Mouse (Mus musculus): Measurements from ENCODE around the gene Fgfr2.

Gene Fgfr2

DNA sequence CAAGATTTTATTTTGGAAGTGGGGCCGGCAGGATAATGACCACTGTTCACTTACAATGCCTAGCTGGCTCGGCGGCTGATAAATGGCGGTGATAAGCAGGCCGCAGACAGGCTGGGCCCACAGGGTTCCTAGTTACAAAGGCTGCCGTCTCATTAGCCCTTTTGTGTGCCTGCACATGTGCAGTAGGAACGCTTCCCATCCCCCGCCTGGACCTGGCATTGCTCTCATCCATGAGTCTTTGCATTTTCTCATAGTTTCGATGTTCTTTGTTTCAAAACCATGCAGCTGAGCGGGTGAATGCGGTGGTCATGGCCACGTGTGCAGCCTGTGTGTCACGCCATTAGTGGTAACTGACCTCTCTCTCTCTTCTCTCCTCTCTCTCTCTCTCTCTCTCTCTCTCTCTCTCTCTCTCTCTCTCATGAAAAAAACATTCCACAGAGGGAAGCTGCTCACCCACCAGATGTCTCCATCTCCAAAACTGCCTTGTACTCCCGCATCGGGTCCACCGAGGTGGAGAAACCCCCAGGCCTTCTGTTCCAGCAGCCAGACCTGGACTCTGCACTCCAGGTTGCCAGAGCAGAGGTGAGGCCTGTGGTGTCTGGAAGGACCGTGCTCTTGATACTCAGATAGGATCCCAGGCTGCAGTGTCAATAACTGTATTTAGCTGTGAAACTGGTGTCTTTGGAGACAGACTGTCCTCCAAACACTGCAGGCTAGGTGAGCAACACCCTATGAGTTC is 2372.2 kb downstream of the Fgfr2 start:
- CTCF ChIA-PET: no interaction called here

DNA sequence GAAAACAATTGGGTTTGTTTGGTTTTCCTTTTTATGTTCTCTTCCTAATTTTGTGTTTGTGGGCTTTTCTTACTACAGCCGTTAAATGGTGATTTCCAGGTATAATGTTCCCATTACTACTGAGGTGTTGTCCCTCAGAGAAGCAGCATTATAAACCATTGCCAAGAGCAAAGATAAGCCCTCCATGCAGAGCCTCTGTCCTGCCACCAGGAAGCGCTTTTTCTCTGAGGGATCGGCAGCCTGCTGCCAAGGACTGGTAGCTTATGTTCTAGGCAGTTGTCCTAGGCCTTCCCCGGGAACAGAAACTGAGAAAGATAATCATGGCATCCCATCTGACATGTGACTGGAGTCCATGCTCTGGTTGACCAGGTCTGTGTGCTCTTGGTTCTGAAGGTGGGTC is 2374.0 kb downstream of the Fgfr2 start:
- CTCF ChIA-PET: no interaction called here

DNA sequence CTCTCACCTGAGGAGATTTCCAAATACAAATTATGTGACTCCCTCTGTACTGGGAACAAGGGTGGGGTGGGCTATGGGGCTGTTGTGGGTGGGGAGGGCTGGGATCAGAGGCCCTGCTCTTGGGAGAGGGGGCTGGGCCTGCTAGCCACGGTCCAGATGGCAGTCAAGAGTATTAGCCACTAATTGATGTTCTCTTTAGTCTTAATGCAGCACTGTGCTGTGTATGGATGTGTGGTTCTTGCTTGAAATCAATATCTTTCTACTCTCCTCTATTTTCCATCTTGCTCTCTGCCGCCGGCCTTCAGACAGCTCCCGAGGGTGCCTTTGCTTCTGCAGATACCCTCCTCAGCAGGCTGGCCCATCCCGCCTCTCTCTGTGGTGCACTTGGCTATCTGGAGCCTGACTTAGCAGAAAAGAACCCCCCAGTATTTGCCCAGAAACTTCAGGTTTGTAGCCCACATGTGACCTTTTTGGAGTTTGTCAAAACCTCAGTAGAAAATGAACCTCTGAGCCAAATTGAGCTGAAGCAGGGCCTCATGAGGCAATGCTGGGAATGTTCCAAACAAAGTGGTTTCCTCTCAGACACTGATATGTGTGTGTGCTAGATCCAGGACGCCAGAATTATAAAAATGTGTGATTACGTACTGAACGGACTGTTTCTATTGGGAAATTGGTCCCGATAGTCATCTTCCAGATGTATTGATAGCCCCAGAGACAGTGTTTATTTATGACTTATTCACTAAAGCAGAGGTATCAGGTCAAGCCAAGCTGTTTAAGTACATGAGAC is 2379.7 kb downstream of the Fgfr2 start:
- CTCF ChIA-PET: no interaction called here

DNA sequence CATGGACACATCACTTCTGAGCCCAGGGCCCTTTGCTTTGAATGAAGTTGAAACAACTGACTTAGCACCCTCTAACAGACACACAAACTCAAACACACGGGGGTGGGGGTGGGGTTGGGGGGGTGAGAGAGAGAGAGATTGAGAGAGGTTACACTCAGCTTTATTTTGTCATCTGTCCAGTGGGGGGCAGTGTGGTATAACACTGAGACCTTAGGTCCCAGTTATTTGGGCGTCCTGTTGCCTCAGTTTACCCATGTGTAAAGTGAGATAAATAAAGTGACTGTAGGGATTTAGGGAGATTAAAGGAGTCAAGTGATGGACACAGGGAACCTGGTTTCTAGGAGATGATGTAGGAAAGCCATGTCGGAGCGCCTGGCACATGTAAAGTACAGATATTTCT is 2382.1 kb downstream of the Fgfr2 start:
- CTCF ChIA-PET: no interaction called here

DNA sequence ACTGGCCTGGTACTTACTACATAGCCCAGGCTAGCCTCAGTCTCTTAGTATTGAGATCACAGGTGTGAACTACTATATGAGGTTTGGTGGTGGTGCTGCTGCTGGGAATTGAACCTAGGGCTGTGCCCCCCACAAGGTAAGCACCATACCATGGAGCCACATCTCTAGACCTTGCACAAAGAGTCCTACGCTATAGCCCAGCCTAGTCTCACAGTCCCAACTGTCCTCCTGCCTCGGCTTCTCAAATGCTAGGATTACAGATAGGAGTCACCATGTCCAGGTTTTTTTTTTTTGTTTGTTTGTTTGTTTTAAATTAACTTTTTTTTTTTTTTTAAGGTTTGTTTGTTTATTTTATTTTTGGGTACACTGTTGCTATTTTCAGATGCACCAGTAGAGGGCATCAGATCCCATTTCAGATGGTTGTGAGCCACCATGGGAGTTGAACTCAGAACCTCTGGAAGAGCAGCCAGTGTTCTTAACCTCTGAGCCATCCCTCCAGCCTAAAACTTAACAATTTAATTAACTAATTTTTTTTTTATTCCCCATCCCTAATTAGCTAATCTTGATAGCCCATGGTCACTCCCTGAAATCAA is 2388.9 kb downstream of the Fgfr2 start:
- CTCF ChIA-PET: no interaction called here

DNA sequence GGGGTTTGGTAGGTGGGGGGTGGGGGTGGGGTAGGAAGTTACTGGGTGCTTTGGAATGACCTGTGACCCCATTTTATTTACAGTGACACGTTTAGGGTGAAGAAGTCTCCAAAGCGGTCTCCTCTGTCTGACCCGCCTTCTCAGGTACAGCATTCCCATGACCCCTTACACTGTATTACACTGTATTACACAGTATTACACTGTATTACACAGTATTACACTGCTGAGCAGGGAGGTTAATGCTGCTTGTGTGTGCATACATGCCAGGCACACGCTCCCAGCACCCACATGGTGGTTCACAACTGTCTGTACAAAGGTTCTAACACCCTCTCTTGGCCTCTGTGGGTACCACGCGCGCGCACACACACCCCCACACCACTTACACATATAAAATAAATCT is 2389.7 kb downstream of the Fgfr2 start:
- CTCF ChIA-PET: no interaction called here

DNA sequence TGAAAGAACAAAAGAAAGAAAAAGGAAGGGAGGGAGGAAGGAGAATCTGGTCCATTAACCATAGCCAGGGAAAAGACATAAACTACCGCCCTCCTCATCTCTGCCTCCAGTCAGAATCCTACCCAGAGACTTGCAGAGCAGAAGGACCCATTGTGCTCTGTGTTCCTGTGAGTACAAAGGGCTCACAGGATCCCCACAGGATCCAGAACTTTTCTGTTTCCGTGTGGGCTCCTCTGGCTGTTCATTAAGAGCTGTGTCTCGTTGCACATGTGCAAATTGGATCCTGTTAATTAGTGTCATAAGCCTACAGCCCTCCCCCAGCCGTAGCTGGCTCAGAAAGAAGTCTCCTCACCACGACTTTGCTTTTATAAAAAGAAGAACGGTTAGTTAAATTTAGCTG is 2390.2 kb downstream of the Fgfr2 start:
- CTCF ChIA-PET: no interaction called here

DNA sequence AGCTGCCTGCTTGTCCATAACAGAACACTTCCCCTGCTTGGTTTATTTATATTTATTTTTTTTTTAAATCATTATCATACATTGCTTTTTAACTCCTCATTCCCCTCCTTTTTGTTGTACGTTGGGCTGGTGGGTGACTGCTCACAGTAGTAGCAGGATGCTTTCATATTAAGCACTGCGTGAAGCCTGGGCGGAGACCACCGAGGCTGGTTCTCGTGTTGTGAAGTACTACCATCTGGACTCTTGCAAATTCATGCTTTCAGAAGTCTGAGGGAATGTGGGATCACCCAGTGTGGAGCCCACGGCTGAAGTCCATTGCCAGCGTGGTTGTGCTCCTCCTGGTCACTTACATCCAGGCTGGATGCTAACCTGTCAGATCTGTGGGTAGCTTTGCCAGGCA is 2391.4 kb downstream of the Fgfr2 start:
- CTCF ChIA-PET: no interaction called here

DNA sequence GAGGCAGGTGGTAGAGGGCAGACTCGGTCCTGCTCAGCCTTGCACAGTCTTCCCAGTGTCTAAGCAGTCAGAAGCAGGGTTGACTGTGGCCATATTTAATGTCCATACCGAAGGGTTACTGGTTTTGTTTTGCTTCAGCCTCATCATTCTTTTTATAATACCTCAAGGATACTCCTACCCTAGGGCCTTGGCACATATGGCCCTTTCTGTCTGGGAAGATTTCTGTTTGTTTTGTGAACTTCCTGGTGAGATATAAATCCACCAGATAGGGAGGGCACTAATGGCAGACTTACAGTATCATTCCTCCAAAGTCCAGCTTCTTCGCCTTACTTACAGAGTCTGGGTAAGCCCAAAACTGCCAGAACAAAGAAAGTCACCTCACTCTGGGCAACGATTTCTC is 2395.6 kb downstream of the Fgfr2 start:
- CTCF ChIA-PET: no interaction called here

DNA sequence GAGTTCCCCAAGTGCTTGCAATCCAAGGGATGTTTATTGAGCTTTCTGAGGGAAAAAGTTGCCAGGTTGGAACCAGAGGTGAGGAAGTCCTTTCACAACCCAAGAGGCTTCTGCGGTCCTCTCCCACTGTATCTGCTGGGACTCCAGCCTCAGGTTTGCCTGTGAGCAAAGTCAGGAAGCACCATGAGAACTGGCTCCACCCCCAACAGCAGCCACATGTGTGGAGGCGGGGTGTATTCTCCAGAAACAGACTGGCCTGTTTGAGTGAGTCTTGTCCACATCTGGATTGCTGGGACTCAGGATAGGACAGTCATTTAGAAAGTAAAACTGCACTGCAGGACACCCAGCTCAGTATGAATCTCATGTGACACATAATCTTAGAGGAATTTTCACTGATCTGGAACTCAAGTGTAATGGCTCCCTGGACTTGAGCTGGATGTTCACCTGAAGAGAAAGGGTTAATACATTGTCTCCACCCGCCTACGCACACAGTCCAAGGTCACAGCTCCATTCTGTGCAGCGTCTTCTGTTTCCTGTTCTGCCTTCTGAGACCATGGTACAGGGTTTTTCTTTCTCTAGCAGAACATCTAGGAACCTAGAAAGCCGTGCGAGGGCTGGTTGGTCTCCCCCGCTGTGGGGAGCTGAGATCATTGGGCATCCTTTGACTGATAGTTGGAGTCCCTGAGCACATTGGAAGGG is 2396.3 kb downstream of the Fgfr2 start:
- CTCF ChIA-PET: no interaction called here

DNA sequence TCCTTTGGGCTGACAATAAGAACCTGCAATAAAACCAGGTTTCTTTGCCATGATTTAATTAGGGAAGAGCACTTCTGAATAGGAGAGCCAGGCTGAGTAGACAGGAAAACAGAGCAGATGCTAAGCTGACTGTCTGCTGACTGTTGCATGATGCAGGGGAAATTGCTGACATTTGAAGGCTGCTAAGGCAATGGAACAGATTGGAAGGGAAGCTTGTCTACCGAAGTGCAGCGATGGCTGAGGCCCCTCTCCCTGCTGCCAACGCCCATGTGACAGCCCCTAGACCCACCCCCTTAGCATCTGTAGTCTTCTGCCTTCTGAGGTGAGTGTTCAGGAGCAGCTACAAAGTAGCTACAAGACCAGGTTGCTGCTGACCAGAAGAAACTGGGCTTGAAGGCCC is 2397.0 kb downstream of the Fgfr2 start:
- CTCF ChIA-PET: no interaction called here

DNA sequence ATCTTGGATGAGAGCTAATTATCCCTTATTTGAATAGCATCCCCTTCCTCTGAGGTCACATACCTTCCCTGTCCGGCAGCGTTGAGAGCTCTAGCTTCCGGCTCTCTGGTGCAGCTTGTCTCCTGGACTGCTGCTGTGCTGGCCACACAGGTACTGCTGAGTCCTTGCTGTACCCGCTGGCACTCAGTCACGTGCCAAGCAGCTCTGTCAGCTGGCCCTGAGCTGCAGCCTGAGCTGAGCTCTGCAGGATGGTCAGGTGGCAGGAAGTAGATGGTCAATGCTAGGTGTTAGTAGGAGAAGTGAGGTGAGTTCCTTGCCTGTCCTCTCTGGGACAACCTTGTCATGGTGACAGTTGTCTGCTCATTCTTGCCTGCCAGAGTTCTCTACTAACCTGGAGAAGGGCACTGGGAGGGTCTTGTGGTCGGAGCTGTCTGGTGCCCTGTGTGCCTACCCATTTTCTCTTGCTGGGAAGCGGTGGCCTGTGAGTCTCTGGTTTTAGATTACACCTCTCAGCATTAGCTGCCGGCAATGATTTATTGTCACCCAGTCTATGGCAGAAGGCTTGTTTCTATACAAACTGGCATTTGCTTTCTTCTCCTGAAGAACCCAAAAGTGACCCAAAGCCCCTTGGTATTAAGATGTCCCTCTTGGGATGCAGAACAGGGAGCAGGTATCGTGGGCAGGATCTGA is 2402.4 kb downstream of the Fgfr2 start:
- CTCF ChIA-PET: no interaction called here

DNA sequence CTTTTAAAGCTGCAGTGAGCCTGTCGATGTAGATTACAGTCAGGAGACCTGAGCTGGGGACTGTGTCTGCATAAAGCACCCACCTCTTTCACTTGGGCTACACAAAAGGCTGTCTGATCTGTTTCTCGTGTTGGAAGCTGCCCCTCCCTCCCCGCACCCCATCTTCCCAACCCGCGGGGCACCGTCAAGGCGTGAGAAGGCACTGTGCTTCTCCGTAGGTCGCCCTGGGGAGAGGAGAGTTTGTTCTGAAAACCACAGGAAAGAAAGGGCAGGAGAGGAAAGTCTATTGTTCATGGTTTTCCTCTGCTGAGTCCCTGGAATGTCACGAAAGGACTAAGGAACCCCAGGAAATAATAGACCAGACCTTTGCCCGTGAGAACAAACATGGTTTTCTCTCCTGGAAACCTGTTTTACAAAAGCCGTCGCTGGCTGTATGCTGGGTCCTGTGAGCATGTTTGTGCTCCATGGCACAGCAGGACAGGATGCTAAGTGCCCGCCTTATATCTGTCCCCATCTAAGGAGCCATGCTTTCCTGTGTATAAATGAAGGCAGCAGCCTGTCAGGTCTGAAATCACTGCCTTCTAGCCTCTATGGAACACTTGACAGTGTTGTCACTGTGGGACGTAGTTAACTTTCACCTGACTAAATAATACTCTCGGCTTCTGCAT is 2403.1 kb downstream of the Fgfr2 start:
- CTCF ChIA-PET: no interaction called here

DNA sequence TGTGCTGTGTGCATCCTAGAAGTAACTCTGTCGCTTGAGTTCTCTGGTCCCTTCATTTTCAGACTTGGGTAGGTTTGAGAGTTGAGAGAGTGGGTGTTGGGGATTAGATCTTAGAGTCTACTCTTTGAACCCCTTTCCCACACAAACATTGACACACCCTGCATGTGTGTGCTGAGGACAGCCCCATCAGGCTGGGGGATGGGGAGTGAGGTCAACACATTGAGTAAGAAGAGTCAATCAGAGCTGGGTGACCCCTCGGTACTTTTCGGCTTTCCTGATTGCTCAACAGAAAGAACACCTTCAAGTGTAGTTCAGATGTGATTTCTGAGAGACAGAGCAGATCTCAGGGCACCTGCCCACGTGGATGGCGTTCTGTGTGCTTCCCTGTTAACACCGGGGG is 2406.2 kb downstream of the Fgfr2 start:
- CTCF ChIA-PET: no interaction called here

DNA sequence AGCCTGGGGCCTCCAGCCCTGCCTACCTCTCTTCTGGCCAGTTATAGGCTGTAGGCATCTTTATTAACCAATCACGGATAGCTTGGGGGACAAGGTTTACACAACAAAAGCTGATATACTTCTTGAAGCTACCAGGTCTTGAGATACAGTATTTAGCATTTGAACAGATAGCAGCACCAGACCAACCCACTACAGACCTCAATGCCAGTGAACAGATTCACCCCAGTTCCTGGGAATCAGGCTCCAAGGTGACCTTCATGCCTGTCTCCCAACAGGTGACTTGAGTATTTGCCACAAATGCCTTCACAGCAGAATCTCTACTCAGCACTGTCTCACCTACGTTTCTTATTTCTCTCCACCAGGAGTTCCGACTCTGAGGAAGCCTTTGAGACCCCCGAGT is 2406.8 kb downstream of the Fgfr2 start:
- CTCF ChIA-PET: no interaction called here

DNA sequence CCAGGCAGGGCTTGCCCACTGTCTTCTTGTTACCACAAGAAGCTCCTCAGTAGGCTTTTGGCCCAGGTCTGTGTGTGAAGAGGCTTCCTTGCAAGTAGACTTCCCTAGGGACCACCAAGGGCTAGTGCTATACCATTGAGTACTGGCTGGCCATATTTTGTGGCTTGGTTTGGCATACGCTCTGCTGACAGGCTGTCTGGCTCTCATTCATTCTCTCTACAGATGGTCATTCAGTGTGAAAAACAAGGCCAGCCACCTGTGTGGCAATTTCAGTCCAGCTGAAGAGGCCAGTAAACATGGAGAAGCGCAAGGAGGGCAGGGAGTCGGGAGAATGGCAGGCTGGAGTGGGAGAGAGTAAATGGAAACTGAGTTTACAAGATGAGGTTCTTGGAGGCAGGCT is 2407.7 kb downstream of the Fgfr2 start:
- CTCF ChIA-PET: no interaction called here

DNA sequence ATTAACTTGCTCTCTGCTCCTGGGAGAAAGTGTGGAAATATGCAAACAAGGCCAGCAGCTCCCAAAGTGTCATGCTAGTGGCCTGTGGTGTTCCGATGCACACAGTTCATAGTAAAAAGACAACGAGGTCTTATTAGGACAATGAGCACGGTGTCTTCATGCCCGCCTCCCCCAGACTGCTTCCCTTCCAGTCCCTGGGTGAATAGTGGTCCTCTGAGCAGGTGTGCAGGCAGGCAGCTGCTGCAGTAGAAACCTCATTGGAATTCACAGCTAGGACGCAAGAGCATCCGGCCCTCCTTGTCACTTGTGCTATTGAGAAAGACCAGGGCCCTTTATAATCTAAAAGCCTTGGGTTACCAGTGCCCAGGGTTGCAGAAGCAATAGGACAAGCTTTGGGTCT is 2409.8 kb downstream of the Fgfr2 start:
- CTCF ChIA-PET: no interaction called here

DNA sequence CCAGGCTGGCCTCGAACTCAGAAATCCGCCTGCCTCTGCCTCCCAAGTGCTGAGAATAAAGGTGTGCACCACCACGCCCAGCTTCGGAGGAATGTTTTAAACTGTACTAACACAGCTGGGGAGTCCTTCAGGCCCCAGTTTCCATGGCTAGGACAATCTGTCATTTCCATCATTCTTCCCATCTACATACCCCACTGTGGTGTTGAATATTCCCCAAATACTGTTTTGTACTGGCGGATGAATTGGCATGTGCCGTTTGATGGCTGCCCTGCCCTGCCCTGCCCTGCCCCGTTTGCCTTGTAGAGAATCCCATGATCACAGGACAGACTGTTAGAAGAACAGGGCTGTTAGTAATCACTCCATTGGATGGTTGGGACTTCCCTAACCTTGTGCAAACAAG is 2411.3 kb downstream of the Fgfr2 start:
- CTCF ChIA-PET: no interaction called here

DNA sequence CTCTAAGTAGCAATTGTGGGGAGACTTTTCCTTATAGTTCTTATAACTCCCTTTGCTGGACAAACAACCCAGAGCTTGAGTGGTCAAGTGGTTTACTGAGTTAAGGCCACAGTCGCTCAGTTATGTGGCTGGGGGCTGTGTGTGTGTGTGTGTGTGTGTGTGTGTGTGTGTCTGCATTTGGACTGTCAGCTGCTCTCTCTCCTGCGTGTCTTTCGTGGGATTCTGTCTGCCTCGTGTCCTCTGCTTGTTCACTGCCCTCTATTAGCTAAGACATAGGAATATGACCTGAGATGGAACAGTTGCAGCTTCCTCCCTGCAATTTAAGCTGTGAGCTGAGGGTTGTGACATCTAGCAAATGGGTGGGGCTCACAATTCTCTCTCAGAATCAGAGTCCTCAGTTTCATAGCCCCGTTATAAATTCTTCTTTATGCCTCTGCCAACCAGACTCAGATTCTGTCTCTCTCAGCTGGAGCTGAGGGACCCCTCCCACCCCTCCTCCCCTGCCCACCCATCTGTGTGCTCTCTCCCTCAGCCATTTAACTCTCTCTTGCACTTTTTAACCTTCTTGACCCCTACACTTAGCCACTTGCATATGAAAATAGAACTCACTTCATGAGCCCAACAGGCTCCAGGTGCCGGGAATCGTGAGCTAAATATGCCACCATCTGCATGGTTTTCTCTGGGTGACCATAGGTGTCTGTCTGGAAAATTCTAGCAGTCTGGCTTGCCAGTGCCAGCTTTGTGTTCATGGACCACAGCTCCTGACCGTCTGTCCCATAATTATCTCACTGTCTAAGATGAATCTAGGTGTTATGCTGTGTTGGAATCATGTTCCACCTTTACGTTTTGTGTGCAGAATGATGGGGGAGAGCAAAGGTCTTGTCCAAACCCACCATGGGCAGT is 2413.5 kb downstream of the Fgfr2 start:
- CTCF ChIA-PET: no interaction called here

DNA sequence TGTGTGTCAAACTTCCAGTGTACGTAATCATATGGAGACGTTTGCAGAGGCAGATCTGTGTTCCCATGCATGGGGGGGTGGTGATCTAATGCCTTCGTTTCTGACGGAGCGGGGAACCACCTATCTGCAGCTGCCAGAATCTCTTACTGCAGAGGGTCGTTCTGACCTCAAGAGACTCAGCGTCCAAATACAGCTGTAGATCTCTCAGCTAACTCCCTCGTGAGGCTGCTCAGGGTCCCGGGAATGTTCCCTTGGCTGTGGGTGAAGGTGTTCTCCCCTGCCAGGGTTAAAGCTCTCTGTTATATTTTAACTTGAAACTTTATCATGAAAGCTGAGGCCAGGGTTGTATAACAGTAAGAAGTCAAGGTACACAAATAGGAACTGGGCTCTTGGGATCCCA is 2414.2 kb downstream of the Fgfr2 start:
- CTCF ChIA-PET: no interaction called here

DNA sequence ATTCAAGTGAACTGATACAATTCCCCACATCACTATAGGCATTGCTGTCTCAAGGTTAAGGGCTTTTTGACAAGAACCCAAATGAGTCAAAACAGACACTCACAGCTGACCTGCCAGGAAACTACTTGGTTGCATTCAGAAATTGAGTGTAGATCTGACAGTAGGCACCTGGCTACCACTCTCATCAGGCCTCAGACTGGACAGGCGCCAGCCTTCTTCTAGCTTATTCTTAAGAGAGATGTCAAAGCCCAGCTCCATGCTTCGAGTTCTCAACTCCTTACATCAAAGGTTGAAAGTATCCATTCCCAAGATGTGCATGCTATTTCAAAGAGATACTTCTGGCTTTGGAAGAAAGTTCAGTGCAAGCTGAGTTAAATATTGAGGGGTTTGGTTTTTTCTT is 2417.9 kb downstream of the Fgfr2 start:
- CTCF ChIA-PET: no interaction called here
